ENCODE assay signal across 11 mouse cellular contexts in genomic region chr4:47150806-47151205, GRCm38 (mm10). TPM values are rescaled to one million over a fixed set of nuclear protein-coding genes. Genes with fewer than 3 reads are reported as not detected.
"Had no signal": no experiment of that assay in that cellular context is flagged by ENCODE, and none has a peak within 500 bp of the region (broad histone marks: within the 10 kb centered on the region; RNA-seq: fewer than 3 reads in every experiment).

No protein-coding gene starts in this region.

- H3K4me1 ChIP-seq: liver, embryonic 15.5 days; midbrain, embryonic 10.5 days; neural tube, embryonic 12.5 days had no signal

- DNase-seq: kidney, adult 2 months; left cerebral cortex, postnatal 4 days; lung, adult 2 months; right cerebral cortex, postnatal 4 days; spleen, adult 18-20 months; thymus, postnatal 4 days had no signal

- H3K27me3 ChIP-seq: limb, embryonic 13.5 days; liver, embryonic 15.5 days; neural tube, embryonic 12.5 days had no signal

- H3K36me3 ChIP-seq: limb, embryonic 13.5 days; liver, embryonic 15.5 days; midbrain, embryonic 10.5 days; neural tube, embryonic 12.5 days had no signal

- H3K27ac ChIP-seq: limb, embryonic 13.5 days; liver, embryonic 15.5 days; midbrain, embryonic 10.5 days; neural tube, embryonic 12.5 days had no signal

- H3K9ac ChIP-seq: limb, embryonic 13.5 days; liver, embryonic 15.5 days; neural tube, embryonic 12.5 days had no signal

- H3K4me3 ChIP-seq: limb, embryonic 13.5 days; liver, embryonic 15.5 days; midbrain, embryonic 10.5 days; neural tube, embryonic 12.5 days had no signal

- H3K9me3 ChIP-seq: limb, embryonic 13.5 days; liver, embryonic 15.5 days; midbrain, embryonic 10.5 days; neural tube, embryonic 12.5 days had no signal

- H3K4me2 ChIP-seq: limb, embryonic 13.5 days; liver, embryonic 15.5 days; neural tube, embryonic 12.5 days had no signal

RNA-seq across cellular contexts. Expression of gene Col15a1, which starts 57.2 kb away (rescaled TPM):
- total RNA-seq: neutrophil, adult 5-6 weeks had no signal
